Mouse (Mus musculus) midbrain, embryonic 16.5 days (tissue): ENCODE results near the gene Rab6b. TPM values are rescaled to one million over a fixed set of nuclear protein-coding genes. Genes with fewer than 3 reads are reported as not detected.

Experiments used
- ATAC-seq: fragments of 200-750 bp; cut with Nextera tagmentation; 2 replicates; pipeline ENCODE4 v1.8.0; 2017; ENCODE audit warnings: moderate TSS enrichment
- H3K27ac ChIP-seq: fragments of 300-500 bp; sonication (generic); 2 replicates; pipeline ENCODE4 v1.5.1; 2014; ENCODE audit warnings: mild to moderate bottlenecking, low read length, mixed read lengths
- H3K27me3 ChIP-seq: fragments of 300-500 bp; sonication (generic); 2 replicates; pipeline ENCODE4 v1.6.1; 2014; ENCODE audit warnings: low read depth, low read length, mixed read lengths; ENCODE audit not compliant: control insufficient read depth, insufficient read depth
- H3K36me3 ChIP-seq: fragments of 300-500 bp; sonication (generic); 2 replicates; pipeline ENCODE4 v1.6.1; 2014; ENCODE audit warnings: mild to moderate bottlenecking, low read length, moderate library complexity, mixed read lengths; ENCODE audit not compliant: control insufficient read depth, insufficient read depth
- H3K4me1 ChIP-seq: fragments of 300-500 bp; sonication (generic); 2 replicates; pipeline ENCODE4 v1.6.1; 2014; ENCODE audit warnings: mild to moderate bottlenecking, low read length, mixed read lengths; ENCODE audit not compliant: control insufficient read depth, insufficient read depth
- H3K4me2 ChIP-seq: fragments of 300-500 bp; sonication (generic); 2 replicates; pipeline ENCODE4 v1.6.1; 2014; ENCODE audit warnings: mild to moderate bottlenecking, low read length, mixed read lengths
- H3K4me3 ChIP-seq: fragments of 300-500 bp; sonication (generic); 2 replicates; pipeline ENCODE4 v1.5.1; 2014; ENCODE audit warnings: low read depth, mild to moderate bottlenecking, low read length, moderate library complexity, mixed read lengths
- H3K9ac ChIP-seq: fragments of 300-500 bp; sonication (generic); 2 replicates; pipeline ENCODE4 v1.6.1; 2014; ENCODE audit warnings: low read depth, low read length, mixed read lengths
- H3K9me3 ChIP-seq: fragments of 300-500 bp; sonication (generic); replicated peaks from 2 replicates; pipeline ENCODE4 v1.6.1; 2014; ENCODE audit warnings: mild to moderate bottlenecking, low read length, mixed read lengths; ENCODE audit not compliant: control insufficient read depth, poor library complexity, severe bottlenecking
- WGBS: fragments of 180-500 bp; shearing (Covaris S2); extraction: QIAGEN DNeasy Blood & Tissue Kit; methylation state at CpG from one replicate; pipeline ENCODE4 v1.1.7; 2014; 5-methylcytosine and 5-hydroxymethylcytosine counted together
- polyA plus RNA-seq: library from polyadenylated mRNA; unstranded; fragments of >200 nt; fragmentation: Nextera tagmentation; extraction: Ambion mirVana; gene quantifications from 2 replicates; pipeline ENCODE4 v1.2.1, GENCODE M21; 2015

Gene Rab6b
- polyA plus RNA-seq, 1 experiment from 2014 or later: 126 TPM

- no peak overlapping the region for H3K4me3 ChIP-seq
- H3K27ac ChIP-seq: no peak overlapping the region
- H3K9ac ChIP-seq: no peak overlapping the region
- H3K36me3 ChIP-seq: no peaks in the 10 kb centered on the region
- no peak overlapping the region for H3K4me2 ChIP-seq
- 70% methylated on average over 21 of the region's 21 CpGs for WGBS
- no peaks in the 10 kb centered on the region for H3K4me1 ChIP-seq
- H3K27me3 ChIP-seq: no peaks in the 10 kb centered on the region
- no peaks in the 10 kb centered on the region for H3K9me3 ChIP-seq
- ATAC-seq: no peak
Observed at GRCm38 (mm10) chr9:103076836-103077531, 34.6 kb upstream of the Rab6b start.

- H3K4me2 ChIP-seq: no peak overlapping the region
- H3K27ac ChIP-seq: no peak overlapping the region
- H3K9ac ChIP-seq: no peak overlapping the region
- no peak for ATAC-seq
- H3K9me3 ChIP-seq: no peaks in the 10 kb centered on the region
- H3K4me1 ChIP-seq: no peaks in the 10 kb centered on the region
- whole genome bisulfite sequencing: 93% methylated on average over 6 of the region's 6 CpGs
- no peaks in the 10 kb centered on the region for H3K36me3 ChIP-seq
- no peaks in the 10 kb centered on the region for H3K27me3 ChIP-seq
- H3K4me3 ChIP-seq: no peak overlapping the region
Observed at GRCm38 (mm10) chr9:103078194-103078691, 33.3 kb upstream of the Rab6b start.

GRCm38 (mm10) chr9:103080211-103080610 is 31.4 kb upstream of the Rab6b start:
- H3K4me3 ChIP-seq: no peak overlapping the region
- no peak for ATAC-seq
- no peaks in the 10 kb centered on the region for H3K9me3 ChIP-seq
- WGBS: 97% methylated on average over 3 of the region's 3 CpGs
- no peaks in the 10 kb centered on the region for H3K27me3 ChIP-seq
- no peak overlapping the region for H3K4me2 ChIP-seq
- H3K36me3 ChIP-seq: no peaks in the 10 kb centered on the region
- H3K9ac ChIP-seq: no peak overlapping the region
- no peak overlapping the region for H3K27ac ChIP-seq
- H3K4me1 ChIP-seq: no peaks in the 10 kb centered on the region

- Histone ChIP-seq H3K4me1 (no peaks in the 10 kb centered on the region), H3K36me3 (no peaks in the 10 kb centered on the region), H3K27me3 (no peaks in the 10 kb centered on the region), H3K9ac (no peak overlapping the region), H3K9me3 (no peaks in the 10 kb centered on the region), H3K4me3 (no peak overlapping the region), H3K27ac (no peak overlapping the region), H3K4me2 (no peak overlapping the region)
- WGBS: 78% methylated on average over 8 of the region's 8 CpGs
- ATAC-seq: no peak
Observed at GRCm38 (mm10) chr9:103082246-103082975, 29.2 kb upstream of the Rab6b start.

GRCm38 (mm10) chr9:103083405-103083804 is 28.2 kb upstream of the Rab6b start:
- H3K27ac ChIP-seq: no peak overlapping the region
- H3K4me2 ChIP-seq: no peak overlapping the region
- H3K4me1 ChIP-seq: no peaks in the 10 kb centered on the region
- no peaks in the 10 kb centered on the region for H3K36me3 ChIP-seq
- WGBS: 59% methylated on average over 3 of the region's 3 CpGs
- no peak overlapping the region for H3K4me3 ChIP-seq
- H3K9me3 ChIP-seq: no peaks in the 10 kb centered on the region
- no peaks in the 10 kb centered on the region for H3K27me3 ChIP-seq
- H3K9ac ChIP-seq: no peak overlapping the region
- no peak for ATAC-seq

- Histone ChIP-seq H3K36me3 (no peaks in the 10 kb centered on the region), H3K27me3 (no peaks in the 10 kb centered on the region), H3K4me2 (no peak overlapping the region), H3K4me1 (no peaks in the 10 kb centered on the region; the same call in 1 of the 2 replicates), H3K27ac (no peak overlapping the region), H3K4me3 (no peak overlapping the region), H3K9me3 (no peaks in the 10 kb centered on the region), H3K9ac (no peak overlapping the region)
- WGBS: 86% methylated on average over 6 of the region's 6 CpGs
- ATAC-seq: no peak
Observed at GRCm38 (mm10) chr9:103086736-103087135, 24.9 kb upstream of the Rab6b start.

- Histone ChIP-seq H3K4me1 (no peaks in the 10 kb centered on the region; the same call in 1 of the 2 replicates), H3K9ac (no peak overlapping the region), H3K27ac (no peak overlapping the region), H3K27me3 (no peaks in the 10 kb centered on the region), H3K36me3 (no peaks in the 10 kb centered on the region), H3K4me3 (no peak overlapping the region), H3K9me3 (no peaks in the 10 kb centered on the region), H3K4me2 (no peak overlapping the region)
- WGBS: 70% methylated on average over 8 of the region's 8 CpGs
- no peak for ATAC-seq
Observed at GRCm38 (mm10) chr9:103087301-103087700, 24.3 kb upstream of the Rab6b start.

GRCm38 (mm10) chr9:103088661-103089060 is 22.9 kb upstream of the Rab6b start:
- Histone ChIP-seq H3K36me3 (no peaks in the 10 kb centered on the region), H3K4me1 (peaks cover 2% of the 10 kb centered on the region; the same call in 1 of the 2 replicates), H3K27ac (no peak overlapping the region), H3K4me3 (no peak overlapping the region), H3K27me3 (no peaks in the 10 kb centered on the region), H3K9me3 (no peaks in the 10 kb centered on the region), H3K4me2 (no peak overlapping the region), H3K9ac (no peak overlapping the region)
- ATAC-seq: no peak
- WGBS: 25% methylated on average over 2 of the region's 2 CpGs
